Mouse (Mus musculus) liver, adult 2 months (tissue): ENCODE results near the gene Zkscan6. TPM values are rescaled to one million over a fixed set of nuclear protein-coding genes. Genes with fewer than 3 reads are reported as not detected.
A peak's percentile ranks its signal among the peaks of the same experiment; 100 is the strongest.

ENCODE experiments used
- DNase-seq: peaks from one replicate; pipeline ENCODE4 v3.0.0-alpha.2; 2011; ENCODE audit warnings: low read depth, low spot score; ENCODE audit errors: extremely low read depth
- H3K27ac ChIP-seq: fragments of 200-500 bp; replicated peaks from 2 replicates; pipeline ENCODE4 v1.5.1; 2012; ENCODE audit warnings: low read depth, mild to moderate bottlenecking, control low read depth, inconsistent platforms, low read length; ENCODE audit not compliant: insufficient read depth
- H3K27me3 ChIP-seq: fragments of 200-500 bp; 2 replicates; pipeline ENCODE4 v1.6.1; 2012; ENCODE audit warnings: mild to moderate bottlenecking, moderate library complexity, low read length, inconsistent platforms; ENCODE audit not compliant: control insufficient read depth, insufficient read depth
- H3K36me3 ChIP-seq: fragments of 200-500 bp; 2 replicates; pipeline ENCODE4 v1.6.1; 2012; ENCODE audit warnings: low read length, inconsistent platforms; ENCODE audit not compliant: control insufficient read depth, insufficient read depth
- H3K4me1 ChIP-seq: fragments of 200-500 bp; 2 replicates; pipeline ENCODE4 v1.6.1; 2011; ENCODE audit warnings: low read length; ENCODE audit not compliant: control insufficient read depth, insufficient read depth
- H3K4me3 ChIP-seq: fragments of 200-500 bp; 2 replicates; pipeline ENCODE4 v1.5.1; 2011; ENCODE audit warnings: low read depth, mild to moderate bottlenecking, control low read depth, low read length, moderate library complexity; ENCODE audit not compliant: insufficient read depth
- H3K79me2 ChIP-seq: fragments of 200-500 bp; 2 replicates; pipeline ENCODE4 v1.6.1; 2012; ENCODE audit warnings: inconsistent platforms, mild to moderate bottlenecking, low read length, moderate library complexity; ENCODE audit not compliant: control insufficient read depth, insufficient read depth
- H3K9ac ChIP-seq: fragments of 200-500 bp; 2 replicates; pipeline ENCODE4 v1.6.1; 2012; ENCODE audit warnings: low read depth, mild to moderate bottlenecking, control low read depth, inconsistent platforms, low read length
- CTCF ChIP-seq: fragments of 200-500 bp; IDR thresholded peaks from 2 replicates; pipeline ENCODE4 v1.5.1; 2011; ENCODE audit warnings: low read depth, low read length, control low read depth
- POLR2A ChIP-seq: fragments of 200-500 bp; IDR thresholded peaks from 2 replicates; pipeline ENCODE4 v1.6.1; 2011; ENCODE audit warnings: low read length, control low read depth; ENCODE audit not compliant: insufficient read depth; ENCODE audit errors: extremely low read depth
- WGBS: fragments of 180-500 bp; shearing (Covaris S2); methylation state at CpG from one replicate; pipeline ENCODE4 v1.1.7; 2018; 5-methylcytosine and 5-hydroxymethylcytosine counted together
- polyA plus RNA-seq: library from polyadenylated mRNA; depleted of rRNA; stranded (reverse); fragments of >200 nt; gene quantifications from 2 replicates; pipeline ENCODE4 v1.2.3, GENCODE M21; 2012
- total RNA-seq: library from RNA; depleted of rRNA; stranded (reverse); fragments of >200 nt; gene quantifications from 2 replicates; pipeline ENCODE4 v1.2.3, GENCODE M21; 2014

Zkscan6 gene
- total and polyA plus RNA-seq, 2 experiments: 1.9 to 3.3 TPM

- TF ChIP-seq CTCF: no peak
- no peak for TF ChIP-seq POLR2A
Observed at GRCm38 (mm10) chr11:65816237-65816636, 9.3 kb downstream of the Zkscan6 start.

GRCm38 (mm10) chr11:65818193-65818592 lies 11.2 kb downstream of the Zkscan6 start:
- no peak overlapping the region for H3K4me3 ChIP-seq
- no peak for DNase-seq
- whole genome bisulfite sequencing: 73% methylated on average over 1 of the region's 1 CpGs
- no peak overlapping the region for H3K9ac ChIP-seq
- H3K27me3 ChIP-seq: no peaks in the 10 kb centered on the region
- H3K4me1 ChIP-seq: no peaks in the 10 kb centered on the region
- H3K79me2 ChIP-seq: no peaks in the 10 kb centered on the region
- no peak for TF ChIP-seq POLR2A
- TF ChIP-seq CTCF: no peak
- no peak overlapping the region for H3K27ac ChIP-seq
- H3K36me3 ChIP-seq: peaks cover 48% of the 10 kb centered on the region

More at GRCm38 (mm10) chr11:65816237-65816636, 9.3 kb downstream of the Zkscan6 start:
- DNase-seq: no peak
- Histone ChIP-seq H3K36me3 (peaks cover 33% of the 10 kb centered on the region), H3K9ac (no peak overlapping the region), H3K27ac (no peak overlapping the region), H3K79me2 (no peaks in the 10 kb centered on the region; the same call in 1 of the 2 replicates), H3K27me3 (no peaks in the 10 kb centered on the region), H3K4me1 (peaks cover 2% of the 10 kb centered on the region; the same call in 1 of the 2 replicates), H3K4me3 (no peak overlapping the region)
- WGBS: 89% methylated on average over 6 of the region's 6 CpGs

- Histone ChIP-seq H3K36me3 (peaks cover 51% of the 10 kb centered on the region), H3K4me1 (no peaks in the 10 kb centered on the region), H3K27ac (no peak overlapping the region), H3K9ac (no peak overlapping the region), H3K27me3 (no peaks in the 10 kb centered on the region), H3K79me2 (no peaks in the 10 kb centered on the region), H3K4me3 (no peak overlapping the region)
- peak; percentile 24 for DNase-seq
- WGBS: 91% methylated on average over 5 of the region's 5 CpGs
- no peak for TF ChIP-seq POLR2A
- 0 out of 2 replicates have a peak, but pooled peaks have one; percentile 21 for TF ChIP-seq CTCF
Observed at GRCm38 (mm10) chr11:65820280-65820679, 13.3 kb downstream of the Zkscan6 start.

GRCm38 (mm10) chr11:65820877-65821276 lies 13.9 kb downstream of the Zkscan6 start:
- TF ChIP-seq POLR2A: no peak
- peak; percentile 65 for TF ChIP-seq CTCF
- H3K9ac ChIP-seq: no peak overlapping the region
- WGBS: 57% methylated on average over 7 of the region's 7 CpGs
- H3K4me3 ChIP-seq: no peak overlapping the region
- H3K36me3 ChIP-seq: peaks cover 48% of the 10 kb centered on the region
- H3K27ac ChIP-seq: no peak overlapping the region
- H3K27me3 ChIP-seq: no peaks in the 10 kb centered on the region
- H3K79me2 ChIP-seq: no peaks in the 10 kb centered on the region
- H3K4me1 ChIP-seq: no peaks in the 10 kb centered on the region
- DNase-seq: no peak

GRCm38 (mm10) chr11:65824556-65824955 lies 17.6 kb downstream of the Zkscan6 start:
- TF ChIP-seq POLR2A (no peak), CTCF (no peak)
- no peak overlapping the region for H3K4me3 ChIP-seq
- peak; percentile 57 for DNase-seq
- WGBS: 82% methylated on average over 3 of the region's 3 CpGs
- no peak overlapping the region for H3K9ac ChIP-seq
- no peaks in the 10 kb centered on the region for H3K79me2 ChIP-seq
- no peaks in the 10 kb centered on the region for H3K27me3 ChIP-seq
- H3K4me1 ChIP-seq: no peaks in the 10 kb centered on the region
- H3K36me3 ChIP-seq: peaks cover 52% of the 10 kb centered on the region
- H3K27ac ChIP-seq: no peak overlapping the region

GRCm38 (mm10) chr11:65838999-65839398 lies 32.0 kb downstream of the Zkscan6 start:
- TF ChIP-seq CTCF (no peak), POLR2A (no peak)
- H3K27ac ChIP-seq: no peak overlapping the region
- H3K79me2 ChIP-seq: no peaks in the 10 kb centered on the region
- WGBS: 84% methylated on average over 8 of the region's 8 CpGs
- H3K9ac ChIP-seq: no peak overlapping the region
- no peak overlapping the region for H3K4me3 ChIP-seq
- 0 out of 2 replicates have a peak, but pooled peaks cover 1% of the 10 kb centered on the region for H3K36me3 ChIP-seq
- no peaks in the 10 kb centered on the region for H3K27me3 ChIP-seq
- H3K4me1 ChIP-seq: no peaks in the 10 kb centered on the region
- no peak for DNase-seq
